Mouse (Mus musculus) bone marrow macrophage, adult 2 months (primary cell): ENCODE results near the gene Vmn1r197. TPM values are rescaled to one million over a fixed set of nuclear protein-coding genes. Genes with fewer than 3 reads are reported as not detected.
"Not testable (repeated sequence)": the region's sequence is repeated elsewhere in the genome, so short reads cannot be mapped to it uniquely, and the experiment has no call there.

Experiments
- H3K27ac ChIP-seq: 2 replicates; pipeline ENCODE4 v1.5.1; 2012; ENCODE audit warnings: low read depth, low read length; ENCODE audit not compliant: insufficient read depth
- H3K4me1 ChIP-seq: 2 replicates; pipeline ENCODE4 v1.6.1; 2012; ENCODE audit warnings: low read length; ENCODE audit not compliant: control insufficient read depth, insufficient read depth
- H3K4me3 ChIP-seq: 2 replicates; pipeline ENCODE4 v1.5.1; 2012; ENCODE audit warnings: mild to moderate bottlenecking, low read length, moderate library complexity; ENCODE audit not compliant: insufficient read depth
- CTCF ChIP-seq: IDR thresholded peaks from 2 replicates; pipeline ENCODE4 v1.5.1; 2012; ENCODE audit warnings: low read depth, mild to moderate bottlenecking, low read length, moderate library complexity
- POLR2A ChIP-seq: IDR thresholded peaks from 2 replicates; pipeline ENCODE4 v1.6.1; 2012; ENCODE audit warnings: mild to moderate bottlenecking, low read depth, low read length, borderline replicate concordance
- polyA plus RNA-seq: library from polyadenylated mRNA; stranded (reverse); fragments of >200 nt; gene quantifications from 2 replicates; pipeline ENCODE4 v1.2.4, GENCODE M21; 2012; ENCODE audit not compliant: missing spikeins, insufficient read depth, insufficient read length

Gene Vmn1r197
- polyA plus RNA-seq, result not detected in 2 replicates

DNA sequence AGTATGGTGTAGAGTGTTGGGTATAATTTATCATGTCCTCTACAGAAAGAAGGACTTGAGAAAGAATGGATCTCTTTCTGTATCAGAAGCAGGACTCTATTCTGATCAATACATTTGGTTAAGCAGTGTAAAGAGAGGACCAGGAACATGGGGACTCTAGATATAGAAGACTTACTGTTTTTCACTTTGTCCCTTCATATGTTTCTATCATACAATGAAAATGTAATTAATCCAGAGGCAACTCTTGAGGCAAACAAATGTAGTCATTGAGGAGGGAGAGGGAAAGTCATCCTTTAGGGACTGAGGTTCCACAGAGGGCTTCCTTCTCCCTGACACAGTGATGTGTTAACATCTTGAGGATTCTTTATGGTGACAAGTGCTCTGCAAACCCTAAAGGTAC is at the start of gene Vmn1r197:
Gene Vmn1r197, plus strand, starts transcription at position 301 of the 400 bp plus-strand sequence.
- Histone ChIP-seq H3K4me1 (no peaks in the 10 kb centered on the region), H3K4me3 (no peak within 1 kb of the TSS), H3K27ac (no peak within 1 kb of the TSS)
- no peak for TF ChIP-seq POLR2A
- TF ChIP-seq CTCF, result no peak

DNA sequence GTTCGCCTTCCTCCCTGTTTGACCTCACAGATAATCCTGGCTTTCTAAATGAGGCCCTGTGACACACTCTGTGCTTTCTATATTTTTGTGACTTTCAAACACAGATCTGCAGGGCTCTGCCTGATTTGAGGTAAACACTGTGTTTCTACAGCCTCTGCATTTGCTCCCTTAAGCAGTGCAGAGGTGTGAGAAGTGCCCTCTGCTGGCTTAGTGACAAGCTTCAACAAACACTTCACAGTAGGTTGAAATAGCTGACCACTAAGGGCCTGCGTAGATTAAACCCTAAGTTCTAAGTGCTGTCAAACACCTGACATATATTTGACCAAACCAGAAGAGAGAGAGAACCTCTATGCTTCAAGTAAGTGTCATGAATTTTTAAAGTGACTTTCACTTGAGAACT is 39.8 kb upstream of the Vmn1r197 start:
- no peak for TF ChIP-seq CTCF
- TF ChIP-seq POLR2A, result no peak
- Histone ChIP-seq H3K4me1 (no peaks in the 10 kb centered on the region), H3K4me3 (no peak overlapping the region), H3K27ac (no peak overlapping the region)

DNA sequence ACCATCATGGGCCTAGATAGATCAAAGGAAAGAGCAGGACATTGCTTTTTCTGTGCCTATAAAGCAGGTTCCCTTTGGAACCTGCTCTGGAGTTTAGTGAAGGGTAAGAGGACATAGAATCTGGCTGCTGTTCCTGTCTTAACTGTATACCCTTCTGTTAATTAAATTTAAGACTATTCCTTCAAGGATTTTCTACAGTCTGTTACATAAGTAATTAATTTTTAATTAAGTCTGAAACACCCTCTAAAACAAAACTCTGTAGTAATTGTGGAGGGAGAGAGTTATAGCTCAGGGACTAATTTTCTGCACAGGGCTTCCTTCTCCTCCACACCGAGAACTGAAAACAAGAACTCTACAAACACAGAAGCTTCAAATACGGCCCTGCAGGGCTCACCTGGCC is 34.8 kb upstream of the Vmn1r197 start, which contains the start of gene Vmn1r196:
Gene Vmn1r196, plus strand, starts transcription at position 301 of the 400 bp plus-strand sequence.
- TF ChIP-seq CTCF, result no peak
- Histone ChIP-seq H3K4me1 (no peaks in the 10 kb centered on the region), H3K4me3 (no peak within 1 kb of the TSS), H3K27ac (no peak within 1 kb of the TSS)

DNA sequence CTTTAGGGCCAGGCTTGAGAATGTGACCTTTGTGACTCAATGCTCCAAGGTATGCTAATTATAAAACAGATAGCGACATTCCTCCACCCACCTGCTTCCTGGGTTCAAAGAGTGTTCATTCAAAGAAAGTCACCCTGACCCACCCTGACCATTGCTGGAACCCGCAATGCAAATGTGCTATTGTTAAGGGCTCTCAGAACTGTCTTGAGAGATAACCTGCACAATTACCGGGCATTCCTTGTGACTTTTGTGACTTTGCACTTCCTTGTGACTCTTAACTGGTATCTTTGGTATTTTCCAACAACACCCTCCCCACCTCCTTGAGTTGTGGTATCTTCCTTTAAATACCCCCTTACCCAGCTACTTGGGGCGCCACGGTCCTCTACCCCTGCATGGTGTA is 16.3 kb upstream of the Vmn1r197 start:
- not testable (repeated sequence) for H3K27ac ChIP-seq, H3K4me3 ChIP-seq, H3K4me1 ChIP-seq

DNA sequence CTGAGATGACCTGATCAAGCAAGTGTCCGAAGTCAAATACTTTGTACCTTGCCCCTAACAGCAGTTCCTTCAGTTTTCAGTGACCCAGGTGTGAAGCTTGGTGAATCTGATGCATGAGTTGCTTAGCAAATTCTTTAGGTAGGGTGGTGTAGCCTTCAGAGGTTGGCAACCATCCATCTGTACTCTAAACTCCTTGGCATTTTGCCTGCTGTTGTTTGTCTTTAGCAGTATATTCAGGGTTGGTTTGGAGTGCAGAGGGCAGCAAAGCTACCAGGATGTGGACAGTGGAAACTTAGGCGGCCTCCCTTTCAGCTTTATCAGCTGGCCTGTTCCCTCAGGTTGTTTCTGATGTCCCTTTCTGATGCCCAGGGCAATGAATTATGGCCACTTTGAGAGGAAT is 9.0 kb upstream of the Vmn1r197 start:
- H3K27ac ChIP-seq, result no peak overlapping the region
- H3K4me1 ChIP-seq, result no peaks in the 10 kb centered on the region
- no peak for TF ChIP-seq CTCF
- no peak for TF ChIP-seq POLR2A
- no peak overlapping the region for H3K4me3 ChIP-seq

DNA sequence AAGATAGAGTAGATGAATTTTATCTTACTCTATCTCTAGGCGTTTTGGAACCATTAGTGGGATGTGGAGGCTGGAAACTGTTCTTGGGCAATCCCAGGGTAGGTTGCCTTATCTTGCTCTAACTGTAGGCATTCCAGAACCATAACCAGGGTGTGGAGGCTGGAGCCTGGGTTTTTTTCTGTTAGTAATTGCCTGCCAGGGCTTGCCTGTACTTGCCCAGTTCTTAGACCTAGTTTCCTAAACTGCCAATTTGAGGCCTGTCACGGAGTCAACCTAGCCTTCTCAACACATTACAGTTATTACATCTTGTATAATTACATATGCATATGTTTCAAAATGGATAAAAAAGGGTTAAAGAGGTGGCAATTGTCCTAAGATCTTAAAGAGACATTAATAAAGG is 7.0 kb upstream of the Vmn1r197 start:
- H3K4me3 ChIP-seq, result no peak overlapping the region
- H3K27ac ChIP-seq, result no peak overlapping the region
- TF ChIP-seq POLR2A (no peak), CTCF (no peak)
- no peaks in the 10 kb centered on the region for H3K4me1 ChIP-seq

DNA sequence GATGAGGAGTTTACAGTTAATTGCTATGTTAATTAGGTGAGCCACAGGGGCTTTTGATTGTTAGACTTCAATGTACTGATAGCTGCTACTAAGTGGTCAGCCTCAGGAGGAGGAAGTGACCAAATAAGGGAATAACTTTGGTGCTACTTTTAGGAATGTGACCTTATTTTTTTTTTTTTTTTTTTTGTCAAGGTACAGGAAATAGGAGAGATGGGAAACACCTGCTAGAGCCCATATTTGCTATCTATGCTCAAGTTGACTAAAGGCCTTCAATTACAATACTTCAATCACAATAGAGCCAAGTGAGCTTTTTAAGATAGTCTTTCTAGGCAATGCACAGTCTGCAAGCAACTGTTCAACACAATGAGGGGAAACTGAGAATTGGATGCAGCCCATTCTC is 4.3 kb upstream of the Vmn1r197 start:
- Histone ChIP-seq H3K4me3 (no peak overlapping the region), H3K4me1 (no peaks in the 10 kb centered on the region), H3K27ac (no peak overlapping the region)
- TF ChIP-seq POLR2A, result no peak
- no peak for TF ChIP-seq CTCF

DNA sequence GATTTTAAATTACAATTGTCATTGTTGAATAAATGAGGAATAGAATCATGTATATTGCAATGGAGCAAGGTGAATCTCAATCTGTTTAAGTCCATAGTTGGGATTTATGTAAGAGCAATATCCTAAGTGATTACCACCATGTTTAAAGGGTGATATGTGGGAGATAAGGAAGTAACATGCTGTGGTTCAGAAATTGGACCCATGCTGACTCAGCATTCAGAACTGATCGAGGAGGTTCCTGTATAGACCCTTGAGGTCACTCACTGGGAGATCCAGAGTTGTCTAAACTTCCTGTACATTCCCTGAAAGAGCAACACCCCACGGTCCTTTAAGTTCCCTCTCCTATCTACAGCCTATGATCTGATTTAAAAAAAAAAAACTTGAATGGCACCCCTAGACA is 8.9 kb downstream of the Vmn1r197 start:
- no peak overlapping the region for H3K27ac ChIP-seq
- TF ChIP-seq CTCF, result no peak
- TF ChIP-seq POLR2A, result no peak
- H3K4me3 ChIP-seq, result no peak overlapping the region
- no peaks in the 10 kb centered on the region for H3K4me1 ChIP-seq

DNA sequence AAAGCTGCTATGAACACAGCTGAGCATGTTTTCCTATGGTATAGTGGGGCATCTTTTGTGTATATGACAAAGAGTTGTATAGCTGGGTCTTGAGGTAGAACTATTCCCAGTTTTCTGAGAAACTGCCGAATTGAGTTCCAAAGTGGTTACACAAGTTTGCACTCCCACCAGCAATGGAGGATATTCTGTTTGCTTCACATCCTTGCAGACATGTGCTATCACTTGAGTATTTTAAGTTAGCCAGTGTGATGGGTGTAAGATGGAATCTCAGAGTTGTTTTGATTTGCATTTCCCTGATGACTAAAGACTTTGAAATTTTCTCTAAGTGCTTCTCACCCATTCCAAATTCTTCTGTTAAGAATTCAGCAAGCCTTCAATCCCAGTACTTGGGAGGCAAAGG is 11.2 kb downstream of the Vmn1r197 start:
- H3K4me3 ChIP-seq, result no peak overlapping the region
- no peaks in the 10 kb centered on the region for H3K4me1 ChIP-seq
- TF ChIP-seq POLR2A (no peak), CTCF (no peak)
- no peak overlapping the region for H3K27ac ChIP-seq

DNA sequence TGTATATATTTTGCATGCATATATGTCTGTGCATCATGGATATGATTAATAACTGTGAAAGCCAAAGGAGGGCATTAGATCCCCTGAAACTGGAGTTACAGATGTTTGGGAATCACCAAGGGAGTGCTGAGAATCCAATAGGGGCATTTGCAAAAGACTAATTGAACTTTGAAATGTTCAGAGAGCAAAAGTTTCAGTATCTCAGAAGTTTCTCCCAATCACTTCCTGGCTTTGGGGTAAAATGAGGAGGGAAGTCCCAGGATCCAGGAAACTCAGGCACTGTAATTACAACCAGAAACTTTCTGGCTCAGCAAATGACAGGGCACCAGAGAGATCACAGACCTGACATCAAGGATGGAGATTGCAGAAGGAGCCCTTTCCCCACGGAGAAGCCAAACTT is 25.7 kb downstream of the Vmn1r197 start, which contains the start of gene Vmn1r198:
Gene Vmn1r198, plus strand, starts transcription at position 301 of the 400 bp plus-strand sequence.
- Histone ChIP-seq H3K4me3 (no peak within 1 kb of the TSS), H3K4me1 (no peaks in the 10 kb centered on the region), H3K27ac (no peak within 1 kb of the TSS)
- TF ChIP-seq POLR2A (no peak), CTCF (no peak)

DNA sequence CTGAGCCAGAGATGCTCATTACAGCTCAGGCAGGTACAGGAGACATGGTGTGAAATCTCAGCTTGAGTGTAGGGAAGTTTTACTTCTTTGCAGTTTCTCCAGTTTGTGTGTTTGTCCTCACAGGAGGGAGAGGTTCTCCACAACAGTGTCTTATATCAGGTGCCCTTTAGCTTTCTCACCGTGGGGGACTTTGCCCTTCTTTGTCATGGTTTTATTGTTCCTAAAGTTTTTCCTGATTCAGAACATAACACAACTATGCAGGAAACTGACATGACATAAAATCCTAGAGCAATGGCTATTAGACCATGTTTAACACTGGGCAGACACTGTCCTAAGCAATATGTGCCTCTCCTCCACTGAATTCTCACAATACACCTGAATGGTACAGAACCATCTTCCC is 26.4 kb downstream of the Vmn1r197 start:
- Histone ChIP-seq H3K4me1 (no peaks in the 10 kb centered on the region), H3K27ac (no peak overlapping the region), H3K4me3 (no peak overlapping the region)
- no peak for TF ChIP-seq CTCF
- no peak for TF ChIP-seq POLR2A
